Mouse (Mus musculus) gastrocnemius, postnatal 10 days (tissue): ENCODE results near the gene Slc50a1. TPM values are rescaled to one million over a fixed set of nuclear protein-coding genes. Genes with fewer than 3 reads are reported as not detected.
A peak's percentile ranks its signal among the peaks of the same experiment; 100 is the strongest.

Experiments used
- DNase-seq: peaks from one replicate; pipeline ENCODE4 v3.0.0; 2021; ENCODE audit warnings: mixed read lengths
- total RNA-seq, 2 experiments: library from RNA; stranded (reverse); gene quantifications; 2 replicates each; pipeline ENCODE4 v1.2.3; 2021

Slc50a1 gene
- total RNA-seq, 2 experiments from 2014 or later, result 19.0 to 28.7 TPM

- no peak for DNase-seq
Measured at GRCm38 (mm10) chr3:89295685-89296230, 25.4 kb upstream of the Slc50a1 start.

DNA sequence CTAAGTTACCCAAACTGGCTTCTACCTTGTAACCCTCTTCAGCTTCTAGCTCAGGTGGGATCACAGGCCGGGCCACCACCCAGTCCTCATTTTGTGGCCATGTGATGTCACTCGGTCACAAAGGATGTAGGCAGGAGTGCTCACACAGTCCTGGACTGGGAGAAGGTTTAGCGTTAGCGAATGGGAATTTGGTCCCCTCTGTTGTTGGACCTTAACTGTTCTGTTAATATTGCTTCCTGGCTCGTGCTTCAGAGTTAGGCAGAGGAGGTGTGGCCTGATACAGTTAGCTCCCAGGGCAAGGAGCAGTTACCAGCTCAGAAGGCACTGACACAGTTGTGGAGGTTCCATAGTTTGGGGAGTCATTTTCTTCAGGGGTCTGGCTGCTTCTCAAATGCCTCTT lies 23.8 kb upstream of the Slc50a1 start:
- no peak for DNase-seq

DNA sequence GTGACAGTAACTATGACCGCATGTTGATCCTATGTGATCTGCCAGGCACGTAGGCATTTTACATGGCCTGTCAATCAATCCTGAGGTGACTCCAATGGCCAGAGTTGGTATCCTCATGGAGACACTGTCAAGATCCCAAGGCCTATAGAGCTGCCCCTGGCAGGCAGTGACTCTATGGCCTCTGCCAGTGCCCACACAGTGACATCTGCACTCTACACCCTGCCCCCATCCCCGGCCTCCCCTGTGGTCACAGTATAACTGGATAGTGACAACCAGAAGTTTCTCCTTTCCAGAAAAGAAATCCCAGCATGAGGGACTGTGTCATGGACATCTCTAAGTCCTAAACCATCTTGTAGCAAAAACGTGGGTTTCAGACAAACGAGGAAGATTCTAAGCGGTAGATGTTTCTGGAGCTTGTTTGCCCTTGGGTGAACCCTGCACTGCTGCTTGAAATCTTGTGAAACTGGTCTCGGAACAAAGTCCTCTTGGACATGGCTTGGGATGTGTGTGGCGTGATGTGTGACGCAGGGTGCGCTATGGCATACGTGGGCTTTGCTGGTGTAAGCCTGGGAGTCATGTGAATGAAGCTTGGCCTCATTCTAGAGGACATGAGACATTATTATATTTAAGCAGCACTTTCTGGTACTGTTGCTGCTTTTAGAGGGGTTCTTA lies 23.0 kb upstream of the Slc50a1 start:
- no peak for DNase-seq

DNA sequence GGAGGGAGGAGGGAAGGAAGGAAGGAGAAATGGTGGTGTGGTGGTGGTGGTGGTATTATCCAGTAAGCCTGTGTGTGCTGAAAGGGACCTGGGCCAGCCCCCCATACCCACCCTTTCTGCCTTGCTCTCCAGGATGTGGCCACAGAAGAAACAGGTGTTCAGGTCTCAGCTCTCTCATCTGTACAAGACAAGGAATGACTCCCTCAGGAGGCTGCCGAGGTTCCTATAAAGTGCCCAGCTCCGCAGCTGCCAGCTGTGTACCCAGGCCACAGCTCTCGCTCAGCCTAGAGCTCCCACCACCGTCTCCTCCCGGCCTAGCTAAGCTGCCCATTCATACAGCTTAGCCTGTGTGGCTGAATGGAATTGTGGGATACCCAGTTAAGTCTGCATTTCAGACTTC lies 21.9 kb upstream of the Slc50a1 start:
- DNase-seq, result no peak

DNA sequence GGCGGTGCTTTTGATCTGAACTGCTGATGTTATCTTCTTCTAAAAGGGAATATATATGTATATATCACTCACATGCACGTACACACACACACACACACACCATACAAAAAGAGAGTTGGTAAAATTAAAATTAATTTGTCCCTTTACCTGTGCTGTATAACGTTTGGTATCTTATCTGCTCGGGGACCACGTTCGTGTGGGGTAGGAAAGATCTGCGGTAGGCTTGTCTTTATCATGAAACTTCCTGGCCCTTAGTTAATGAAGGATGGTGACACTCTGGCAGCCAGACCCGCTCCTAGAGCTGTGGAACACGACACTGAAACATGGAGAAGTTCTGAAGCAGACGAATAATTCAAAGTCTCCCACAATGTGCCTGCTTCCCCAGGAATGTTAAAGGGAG lies 21.5 kb upstream of the Slc50a1 start:
- DNase-seq, result no peak

GRCm38 (mm10) chr3:89288503-89288928 lies 18.1 kb upstream of the Slc50a1 start:
- DNase-seq, result peak; percentile 36

GRCm38 (mm10) chr3:89287286-89287685 lies 16.9 kb upstream of the Slc50a1 start:
- no peak for DNase-seq

- no peak for DNase-seq
Measured at GRCm38 (mm10) chr3:89285526-89285925, 15.2 kb upstream of the Slc50a1 start.

- no peak for DNase-seq
Measured at GRCm38 (mm10) chr3:89284261-89284660, 13.9 kb upstream of the Slc50a1 start.

GRCm38 (mm10) chr3:89282291-89282643 lies 11.9 kb upstream of the Slc50a1 start:
- DNase-seq, result no peak

DNA sequence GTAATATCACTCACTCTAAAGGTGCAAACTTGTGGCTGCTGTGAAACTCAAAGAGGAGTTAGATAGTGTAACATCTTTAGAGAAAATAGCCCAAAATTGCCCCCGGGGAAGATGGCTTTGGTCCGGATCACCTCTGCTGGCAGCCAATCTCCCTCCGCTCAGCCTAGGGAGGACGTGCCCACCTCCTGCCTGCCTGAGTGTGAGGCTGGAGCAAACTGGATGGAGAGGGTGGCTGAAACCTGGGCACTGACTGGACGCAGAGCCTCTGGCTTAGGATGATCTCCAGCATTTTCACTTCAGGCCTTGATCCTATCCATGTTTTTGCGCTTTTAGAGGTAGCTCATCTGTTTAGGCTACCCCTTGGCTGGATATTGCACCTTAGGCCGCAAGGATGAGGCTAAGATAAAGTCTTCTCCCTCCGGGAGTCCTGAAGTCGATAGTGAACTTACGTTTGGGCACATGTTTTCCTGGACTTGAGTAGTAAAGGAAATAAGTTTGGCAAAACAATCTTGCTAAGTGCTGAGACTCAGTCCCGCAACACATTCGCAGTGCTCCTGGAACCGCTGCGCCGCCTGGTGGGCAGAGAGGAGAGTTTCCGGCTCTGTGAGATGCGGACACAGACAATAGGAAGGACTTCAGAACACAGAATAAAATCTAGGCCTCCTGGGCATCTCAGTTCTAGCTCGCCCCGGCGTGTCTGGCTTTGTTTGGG lies 11.4 kb upstream of the Slc50a1 start:
- DNase-seq, result peak; percentile 88

- DNase-seq, result peak; percentile 46
Measured at GRCm38 (mm10) chr3:89280606-89281511, 10.5 kb upstream of the Slc50a1 start, which contains the start of gene Efna1. Efna1 (minus strand) TSS chr3:89281142.

DNA sequence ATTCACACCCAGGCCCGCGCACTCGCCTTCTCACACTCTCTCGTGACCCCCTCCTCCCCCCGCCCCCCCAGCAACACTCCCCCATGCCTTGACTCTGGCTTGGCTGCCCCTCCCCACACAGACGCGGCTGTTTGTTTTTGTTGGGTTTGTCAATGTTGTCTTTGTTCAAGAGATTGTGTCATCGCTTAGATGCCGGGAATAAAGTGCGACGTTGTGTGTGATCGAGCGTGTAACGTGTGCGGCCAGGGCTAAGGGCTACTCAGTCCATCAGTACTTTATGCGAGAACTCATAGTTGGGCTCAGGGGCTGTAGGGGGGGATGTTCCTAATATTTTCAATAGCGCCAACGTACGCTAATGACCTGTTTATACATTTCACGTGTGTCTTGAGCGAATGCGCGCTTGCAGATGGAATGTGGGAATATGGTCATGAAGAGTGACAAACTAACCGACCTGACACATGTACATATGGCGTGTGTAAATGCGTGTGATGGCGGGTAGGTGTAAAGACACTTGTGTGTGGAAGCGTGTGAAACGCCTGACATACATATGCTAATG lies 9.8 kb upstream of the Slc50a1 start:
- no peak for DNase-seq

DNA sequence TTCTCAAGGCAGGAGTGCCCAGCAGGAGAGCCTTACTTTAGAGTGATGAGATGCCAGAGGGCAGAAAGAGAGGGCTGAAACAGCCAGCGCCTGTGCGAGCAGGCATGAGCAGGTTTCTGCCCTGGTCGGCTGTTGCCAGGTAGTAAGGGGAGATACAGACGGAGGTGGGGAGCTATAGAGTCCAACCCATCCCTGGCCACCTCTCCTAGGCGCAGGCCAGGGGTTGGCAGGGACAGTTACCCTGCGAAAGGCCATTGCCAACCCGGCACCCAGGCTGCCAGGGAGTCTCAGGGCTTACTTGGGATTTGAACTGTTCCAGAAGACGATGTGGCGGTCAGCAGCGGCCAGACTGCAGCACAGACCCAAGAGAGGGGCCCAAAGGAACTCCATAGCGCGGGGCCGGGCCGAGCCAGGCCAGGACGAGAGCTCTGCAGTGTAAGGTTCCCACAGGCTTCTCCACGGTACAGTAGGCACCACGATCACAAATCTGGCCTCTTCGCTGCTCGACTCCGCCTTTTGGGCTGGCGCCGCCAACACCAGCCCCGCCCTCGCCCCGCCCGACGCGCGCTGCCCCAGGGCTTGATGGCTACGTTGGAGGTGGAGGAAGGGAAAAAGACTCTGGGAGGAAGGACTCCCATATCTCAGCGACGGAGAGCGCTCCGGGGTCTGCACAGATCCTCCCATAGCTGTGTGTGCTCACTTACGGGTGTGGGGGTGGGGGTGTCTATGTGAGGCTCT lies 9.0 kb upstream of the Slc50a1 start:
- peak; percentile 82 for DNase-seq

- DNase-seq, result no peak
Measured at GRCm38 (mm10) chr3:89278643-89279042, 8.3 kb upstream of the Slc50a1 start.

DNA sequence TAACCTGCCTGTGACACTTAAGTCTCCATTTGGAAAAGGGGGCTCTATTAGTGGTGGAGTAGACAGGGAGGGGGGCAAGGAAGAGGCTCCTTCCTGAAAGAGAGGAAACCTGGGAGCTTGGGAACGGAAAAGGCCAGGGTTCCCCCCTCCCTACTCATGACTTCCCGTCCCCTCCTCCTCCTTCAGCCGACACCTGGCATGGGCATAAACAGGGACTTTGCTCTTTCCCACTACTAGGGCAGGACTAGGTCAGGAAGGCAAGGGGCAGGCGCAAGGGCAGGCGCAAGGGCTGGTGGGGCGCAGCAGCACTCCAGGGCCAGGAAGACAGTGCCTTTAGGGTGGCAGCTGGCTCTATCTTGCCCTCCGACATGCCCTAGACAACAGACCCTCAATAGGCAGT lies 7.7 kb upstream of the Slc50a1 start:
- no peak for DNase-seq

GRCm38 (mm10) chr3:89277281-89278021 lies 7.1 kb upstream of the Slc50a1 start:
- no peak for DNase-seq

DNA sequence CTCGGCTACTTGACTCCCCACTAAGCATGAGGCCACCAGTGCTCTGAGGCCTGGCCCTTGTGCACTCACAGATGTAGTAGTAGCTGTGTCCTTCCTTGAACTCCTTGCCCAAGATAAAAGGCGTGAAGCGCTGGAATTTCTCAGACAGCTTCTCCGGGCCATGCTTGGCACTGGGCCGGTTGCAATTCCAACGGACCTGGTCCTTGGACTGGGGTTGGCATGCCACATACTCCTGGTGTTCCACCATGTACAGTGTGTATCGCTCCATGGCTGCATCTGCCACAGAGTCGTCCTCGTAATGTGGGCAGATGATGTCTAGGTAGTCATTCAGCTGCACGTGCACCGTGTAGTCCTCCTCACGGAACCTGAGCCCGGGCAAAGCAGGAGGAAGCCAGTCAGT lies 5.7 kb upstream of the Slc50a1 start:
- DNase-seq, result no peak

DNA sequence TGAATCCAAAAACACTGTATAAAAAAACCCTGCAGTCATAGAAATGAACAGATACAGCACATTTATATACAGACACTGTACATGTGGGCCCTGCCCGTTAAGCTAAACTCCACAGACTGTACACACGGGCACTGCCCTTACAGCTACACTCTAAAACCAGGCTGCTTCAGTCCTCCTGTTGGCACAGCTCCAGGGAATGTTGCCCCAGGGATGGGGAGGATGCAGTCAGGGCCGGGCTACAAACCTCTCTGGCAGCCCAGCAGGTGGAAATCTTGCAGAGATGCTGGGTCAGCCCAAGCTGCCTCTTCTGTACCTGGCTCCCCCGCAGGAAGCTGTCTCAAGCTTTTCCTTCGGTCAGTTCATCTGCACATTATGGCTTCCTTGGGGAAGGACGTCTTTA lies 1.4 kb upstream of the Slc50a1 start:
- DNase-seq, result peak; percentile 29

GRCm38 (mm10) chr3:89270891-89271290 lies 521 bp upstream of the Slc50a1 start:
- peak; percentile 41 for DNase-seq

DNA sequence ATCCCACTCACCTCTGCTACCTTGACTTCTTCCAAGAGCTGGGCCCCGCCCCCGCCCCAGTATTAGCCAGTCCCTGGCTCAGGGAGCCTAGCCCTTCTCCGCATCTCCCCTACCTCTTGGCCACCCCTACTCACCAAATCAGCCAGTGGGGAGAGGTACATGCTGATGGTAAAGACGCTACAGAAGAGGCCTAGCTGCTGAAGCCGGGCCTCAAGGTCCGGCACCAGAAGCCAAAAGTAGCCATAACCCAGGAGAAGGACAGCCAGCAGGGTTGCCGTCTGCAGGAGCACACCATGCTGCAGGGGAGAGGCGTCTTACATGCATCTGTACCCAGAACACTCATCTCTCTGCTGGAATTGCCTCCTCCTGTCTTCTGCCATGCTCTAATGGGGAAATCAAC lies 1.5 kb downstream of the Slc50a1 start:
- DNase-seq, result no peak
